Mouse (Mus musculus) T-cell, adult 2 months (primary cell): Measurements from ENCODE around the gene Calhm6.
A peak's percentile ranks its signal among the peaks of the same experiment; 100 is the strongest.

Experiments used
- DNase-seq: peaks from one replicate; pipeline ENCODE4 v3.0.0; 2022; ENCODE audit warnings: low spot score

Calhm6 gene

DNA sequence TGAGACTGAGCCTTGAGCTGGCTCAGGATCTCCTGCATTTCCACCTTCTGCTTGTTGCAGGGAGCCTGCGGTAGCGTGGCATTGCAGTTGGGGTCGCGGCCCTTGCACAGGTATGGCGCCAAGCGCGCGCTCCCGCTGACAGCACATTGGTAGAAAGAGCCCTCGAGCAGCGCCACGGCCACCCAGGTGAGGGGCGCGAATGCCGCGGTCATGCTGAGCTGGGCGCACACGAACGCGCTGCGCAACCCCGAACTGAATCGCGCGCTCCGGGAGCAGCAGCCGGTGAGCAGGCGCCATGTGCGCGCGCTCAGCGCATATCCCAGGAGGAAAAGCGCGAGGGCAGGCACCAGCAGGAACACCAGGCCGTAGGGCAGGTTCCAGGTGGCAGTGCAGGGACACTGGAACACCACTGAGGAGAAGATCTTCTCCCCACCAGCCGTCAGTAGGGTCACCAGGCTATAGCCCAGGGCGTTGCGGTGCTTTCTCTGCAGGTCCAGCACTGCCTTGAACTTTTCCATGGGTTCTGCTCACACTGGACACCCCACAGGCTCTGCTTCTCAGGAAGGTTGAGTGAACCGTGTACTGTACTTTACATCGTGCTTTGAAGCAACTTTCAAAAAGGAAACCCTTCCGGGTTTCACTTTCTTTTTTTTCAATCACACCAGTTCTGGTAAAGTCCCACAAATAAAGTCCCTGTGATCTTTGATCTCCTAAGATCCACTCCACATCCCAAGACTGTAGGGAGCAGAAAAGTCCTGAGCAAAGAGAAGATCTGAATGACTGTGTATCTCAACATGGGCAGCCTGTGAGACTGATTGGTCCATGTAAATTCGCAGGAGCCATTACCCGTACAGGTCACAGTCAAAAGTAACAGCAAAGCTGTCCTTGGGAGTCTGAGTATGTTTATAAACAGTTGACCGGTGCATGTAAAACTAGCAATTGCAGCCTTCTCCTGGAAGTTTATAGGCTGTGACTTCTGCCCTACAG lies at the start of gene Calhm6:
Calhm6 (minus strand) TSS at position 593 of the 987 bp plus-strand sequence.
- DNase-seq, result peak; percentile 55

DNA sequence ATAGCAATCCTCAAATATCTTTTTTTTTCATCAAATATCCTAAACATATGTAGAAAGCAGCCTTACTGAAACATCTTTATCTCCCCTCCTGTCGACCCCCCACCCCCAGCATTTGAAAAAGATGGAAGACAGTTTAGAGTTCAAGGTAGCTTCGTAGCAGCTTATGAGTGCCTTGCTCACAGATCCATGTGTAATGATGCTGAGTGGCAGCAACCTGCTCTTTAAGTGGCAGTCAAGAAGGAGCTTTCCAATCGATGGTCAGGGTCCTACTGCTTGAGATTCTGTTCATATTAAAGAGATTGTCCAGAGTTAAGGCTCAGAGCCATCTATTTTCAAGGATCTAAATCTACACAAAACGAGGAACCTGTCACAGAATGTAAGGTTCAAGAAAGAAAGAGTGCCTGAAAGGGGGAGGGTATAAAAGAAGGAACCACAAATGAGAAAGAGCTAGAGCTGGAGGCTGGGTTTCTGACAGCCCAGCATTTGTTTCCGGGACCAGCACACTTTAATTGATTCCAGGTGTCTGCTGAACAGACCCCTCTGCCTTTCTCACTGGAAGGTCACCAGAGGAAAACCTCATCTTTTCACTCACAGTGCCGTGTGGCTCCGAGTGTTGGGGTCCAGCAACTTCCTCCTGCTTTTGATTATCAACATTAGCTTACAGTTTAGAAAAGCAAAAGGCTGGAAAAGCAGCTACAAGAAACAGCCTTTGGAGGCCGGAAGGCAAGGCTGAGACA lies 48.3 kb upstream of the Calhm6 start:
- DNase-seq, result no peak

- DNase-seq, result peak; percentile 22
Measured at GRCm38 (mm10) chr10:34172663-34173282, 45.0 kb upstream of the Calhm6 start.

GRCm38 (mm10) chr10:34171660-34172059 lies 43.9 kb upstream of the Calhm6 start:
- DNase-seq, result no peak

- peak; percentile 81 for DNase-seq
Measured at GRCm38 (mm10) chr10:34171191-34171590, 43.4 kb upstream of the Calhm6 start.

- no peak for DNase-seq
Measured at GRCm38 (mm10) chr10:34166971-34167370, 39.2 kb upstream of the Calhm6 start.

DNA sequence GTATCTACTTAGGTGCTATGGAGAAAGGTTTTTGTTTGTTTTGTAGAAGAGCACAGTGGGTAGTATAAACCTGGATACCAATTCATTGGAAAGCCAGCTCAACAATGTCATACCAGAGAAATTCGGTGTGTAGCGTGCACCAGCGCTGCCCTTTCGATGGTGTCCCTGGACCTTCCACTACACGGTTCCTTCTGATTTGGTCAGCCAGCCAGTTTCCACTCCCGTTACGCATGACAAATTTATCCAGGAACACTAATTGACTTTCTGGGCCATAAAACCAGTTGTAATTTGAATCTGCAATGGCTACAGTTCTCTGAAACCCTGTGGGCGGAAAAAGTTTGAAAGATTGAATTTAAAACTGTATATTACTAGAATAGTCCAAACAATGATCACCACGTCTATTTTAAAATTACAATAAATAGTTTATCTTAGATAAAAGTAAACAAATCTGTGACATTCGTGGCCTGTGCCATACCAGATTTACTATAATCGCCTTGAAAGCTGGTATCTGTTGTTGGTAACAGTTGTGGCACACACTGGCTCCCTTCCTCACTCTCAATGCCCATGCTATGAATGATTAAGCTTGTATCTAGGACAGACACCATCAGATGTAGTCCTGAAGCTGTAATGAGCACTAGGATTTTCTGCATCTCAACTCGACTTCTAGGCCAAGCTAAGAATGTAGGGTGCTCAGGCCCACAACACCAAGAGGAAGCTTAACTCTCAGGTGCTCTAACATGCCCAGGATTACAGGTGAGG lies 28.2 kb upstream of the Calhm6 start:
- DNase-seq, result no peak

GRCm38 (mm10) chr10:34151827-34152226 lies 24.0 kb upstream of the Calhm6 start:
- DNase-seq, result no peak

- no peak for DNase-seq
Measured at GRCm38 (mm10) chr10:34150454-34150853, 22.7 kb upstream of the Calhm6 start.

DNA sequence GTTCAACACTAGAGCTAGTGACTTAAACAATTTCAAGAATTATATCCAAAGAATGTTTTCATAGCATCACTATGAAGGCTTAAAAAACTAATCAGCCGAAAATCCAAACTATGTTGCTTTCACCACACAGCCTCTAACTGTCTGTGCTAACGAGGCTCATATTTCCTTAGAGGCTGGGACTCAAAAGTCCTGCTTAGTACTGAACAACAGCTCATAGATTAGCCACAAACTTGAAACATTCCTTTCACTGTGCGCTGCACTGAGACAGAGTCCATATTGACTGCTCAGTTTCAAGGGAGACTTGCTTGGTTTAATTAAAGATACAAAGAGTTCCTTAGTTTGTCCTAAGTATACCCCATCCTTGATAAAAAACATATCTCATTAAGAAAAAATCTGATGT lies 22.0 kb upstream of the Calhm6 start:
- DNase-seq, result no peak

DNA sequence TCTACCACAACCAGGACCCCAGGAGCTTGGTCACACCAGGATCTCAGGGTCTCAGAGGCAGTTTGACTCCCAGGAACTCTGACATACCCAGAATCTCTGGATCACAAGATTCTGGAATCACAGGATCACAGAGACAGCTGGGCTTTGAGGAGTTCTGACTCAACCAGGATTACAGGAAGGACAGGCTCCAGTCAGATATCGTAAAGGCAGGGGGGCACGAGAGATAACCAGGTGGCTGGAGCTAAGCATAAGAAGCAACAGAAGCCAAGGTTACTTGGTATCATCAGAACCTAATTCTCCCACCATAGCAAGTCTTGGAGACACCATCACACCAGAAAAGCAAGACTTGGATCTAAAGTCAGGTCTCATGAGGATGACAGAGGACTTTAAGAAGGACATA lies 13.9 kb upstream of the Calhm6 start:
- DNase-seq, result no peak

DNA sequence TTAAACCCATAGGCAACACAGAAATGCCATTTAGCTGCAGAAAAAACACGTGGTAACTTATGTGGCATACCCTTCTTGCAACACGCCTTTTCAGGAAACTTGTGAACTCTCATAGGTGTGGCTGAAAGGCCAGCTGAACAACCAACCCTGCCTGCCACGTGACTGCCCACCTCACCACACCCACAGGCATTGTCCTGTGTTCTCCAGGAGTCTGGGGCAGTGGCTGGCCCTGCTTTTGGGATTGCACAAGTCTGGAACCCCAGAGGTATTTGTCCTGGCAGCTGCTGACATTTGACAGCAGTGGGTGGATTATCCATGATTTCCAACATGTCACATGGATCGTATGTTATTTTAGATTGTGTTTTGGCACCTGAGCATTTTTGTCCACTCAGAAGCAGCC lies 12.0 kb upstream of the Calhm6 start:
- no peak for DNase-seq

DNA sequence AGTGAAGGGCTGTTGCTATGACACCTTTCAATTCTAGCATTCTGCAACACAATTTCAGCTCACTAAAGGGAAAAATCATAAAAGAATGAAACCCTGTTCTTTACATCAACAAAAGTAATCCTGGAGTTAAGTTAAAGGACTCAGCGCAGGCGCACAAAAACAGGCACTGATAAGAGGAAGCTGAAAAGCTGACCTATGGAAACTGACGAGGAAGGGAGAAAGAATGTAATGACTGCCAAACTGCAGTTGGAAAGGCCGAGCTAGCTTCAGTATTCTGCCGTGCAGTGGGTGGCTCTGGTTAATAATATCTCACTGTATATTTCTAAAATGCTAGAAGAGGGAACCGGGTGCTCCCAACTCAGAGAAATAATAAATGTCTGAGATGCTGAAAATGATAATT lies 10.2 kb upstream of the Calhm6 start:
- no peak for DNase-seq

- no peak for DNase-seq
Measured at GRCm38 (mm10) chr10:34136432-34136831, 8.6 kb upstream of the Calhm6 start.

GRCm38 (mm10) chr10:34131356-34131755 lies 3.6 kb upstream of the Calhm6 start:
- no peak for DNase-seq

- DNase-seq, result no peak
Measured at GRCm38 (mm10) chr10:34128391-34128790, 607 bp upstream of the Calhm6 start.

- no peak for DNase-seq
Measured at GRCm38 (mm10) chr10:34118421-34118820, 9.4 kb downstream of the Calhm6 start.

- no peak for DNase-seq
Measured at GRCm38 (mm10) chr10:34117770-34118169, 10.0 kb downstream of the Calhm6 start.

- no peak for DNase-seq
Measured at GRCm38 (mm10) chr10:34117131-34117530, 10.7 kb downstream of the Calhm6 start.

- peak; percentile 12 for DNase-seq
Measured at GRCm38 (mm10) chr10:34111964-34112738, 15.6 kb downstream of the Calhm6 start.

GRCm38 (mm10) chr10:34110863-34111465 lies 16.8 kb downstream of the Calhm6 start:
- DNase-seq, result peak; percentile 80
